ENCODE assay signal across 16 mouse cellular contexts in genomic region chr1:136160297-136160696, GRCm38 (mm10). TPM values are rescaled to one million over a fixed set of nuclear protein-coding genes. Genes with fewer than 3 reads are reported as not detected.
"Had no signal": no experiment of that assay in that cellular context is flagged by ENCODE, and none has a peak within 500 bp of the region (broad histone marks: within the 10 kb centered on the region; RNA-seq: fewer than 3 reads in every experiment).

No protein-coding gene starts in this region.

- H3K4me1 ChIP-seq: neural tube, embryonic 15.5 days; stomach, embryonic 15.5 days had no signal

- H3K27ac ChIP-seq: neural tube, embryonic 15.5 days; stomach, embryonic 15.5 days; stomach, postnatal 0 days had no signal

- H3K36me3 ChIP-seq: stomach, embryonic 15.5 days had no signal

- H3K9me3 ChIP-seq: neural tube, embryonic 15.5 days; stomach, embryonic 15.5 days had no signal

- H3K27me3 ChIP-seq: neural tube, embryonic 15.5 days; stomach, embryonic 15.5 days had no signal

- H3K4me3 ChIP-seq: neural tube, embryonic 15.5 days; stomach, embryonic 15.5 days had no signal

- H3K9ac ChIP-seq: neural tube, embryonic 15.5 days; stomach, embryonic 15.5 days had no signal

- H3K4me2 ChIP-seq: neural tube, embryonic 15.5 days; stomach, embryonic 15.5 days had no signal

- DNase-seq: retina, postnatal 1 day; right cerebral cortex, adult 18-20 months; right cerebral cortex, postnatal 25 days; right cerebral cortex, postnatal 4 days; spleen, adult 18-20 months; thymus, adult 18-20 months; thymus, adult 2 months; thymus, postnatal 14 days; thymus, postnatal 25 days; thymus, postnatal 36 days had no signal

RNA-seq across cellular contexts. Expression of gene Mroh3, which starts 52.3 kb away (rescaled TPM):
- total RNA-seq: neutrophil, adult 5-6 weeks had no signal
- polyA plus RNA-seq: neural tube, embryonic 14.5 days; neural tube, embryonic 15.5 days; spleen, adult 2 months had no signal
